Mouse (Mus musculus) bone marrow macrophage, adult 2 months (primary cell): ENCODE data around the gene Rnls.

Source experiments
- CTCF ChIP-seq: IDR thresholded peaks from 2 replicates; pipeline ENCODE4 v1.5.1; 2012; ENCODE audit warnings: low read depth, mild to moderate bottlenecking, low read length, moderate library complexity
- POLR2A ChIP-seq: IDR thresholded peaks from 2 replicates; pipeline ENCODE4 v1.6.1; 2012; ENCODE audit warnings: mild to moderate bottlenecking, low read depth, low read length, borderline replicate concordance

- TF ChIP-seq POLR2A (no peak), CTCF (no peak)
These were observed 167.1 kb downstream of the Rnls start for GRCm38 (mm10) chr19:33225002-33225376.
